Mouse (Mus musculus) midbrain, embryonic 16.5 days (tissue): ENCODE measurements around the gene Olfr195. TPM values are rescaled to one million over a fixed set of nuclear protein-coding genes. Genes with fewer than 3 reads are reported as not detected.
"Not testable (repeated sequence)": the region's sequence is repeated elsewhere in the genome, so short reads cannot be mapped to it uniquely, and the experiment has no call there.

Source experiments
- ATAC-seq: fragments of 200-750 bp; cut with Nextera tagmentation; 2 replicates; pipeline ENCODE4 v1.8.0; 2017; ENCODE audit warnings: moderate TSS enrichment
- H3K27ac ChIP-seq: fragments of 300-500 bp; sonication (generic); 2 replicates; pipeline ENCODE4 v1.5.1; 2014; ENCODE audit warnings: mild to moderate bottlenecking, low read length, mixed read lengths
- H3K27me3 ChIP-seq: fragments of 300-500 bp; sonication (generic); 2 replicates; pipeline ENCODE4 v1.6.1; 2014; ENCODE audit warnings: low read depth, low read length, mixed read lengths; ENCODE audit not compliant: control insufficient read depth, insufficient read depth
- H3K36me3 ChIP-seq: fragments of 300-500 bp; sonication (generic); 2 replicates; pipeline ENCODE4 v1.6.1; 2014; ENCODE audit warnings: mild to moderate bottlenecking, low read length, moderate library complexity, mixed read lengths; ENCODE audit not compliant: control insufficient read depth, insufficient read depth
- H3K4me1 ChIP-seq: fragments of 300-500 bp; sonication (generic); 2 replicates; pipeline ENCODE4 v1.6.1; 2014; ENCODE audit warnings: mild to moderate bottlenecking, low read length, mixed read lengths; ENCODE audit not compliant: control insufficient read depth, insufficient read depth
- H3K4me2 ChIP-seq: fragments of 300-500 bp; sonication (generic); 2 replicates; pipeline ENCODE4 v1.6.1; 2014; ENCODE audit warnings: mild to moderate bottlenecking, low read length, mixed read lengths
- H3K4me3 ChIP-seq: fragments of 300-500 bp; sonication (generic); 2 replicates; pipeline ENCODE4 v1.5.1; 2014; ENCODE audit warnings: low read depth, mild to moderate bottlenecking, low read length, moderate library complexity, mixed read lengths
- H3K9ac ChIP-seq: fragments of 300-500 bp; sonication (generic); 2 replicates; pipeline ENCODE4 v1.6.1; 2014; ENCODE audit warnings: low read depth, low read length, mixed read lengths
- H3K9me3 ChIP-seq: fragments of 300-500 bp; sonication (generic); replicated peaks from 2 replicates; pipeline ENCODE4 v1.6.1; 2014; ENCODE audit warnings: mild to moderate bottlenecking, low read length, mixed read lengths; ENCODE audit not compliant: control insufficient read depth, poor library complexity, severe bottlenecking
- WGBS: fragments of 180-500 bp; shearing (Covaris S2); extraction: QIAGEN DNeasy Blood & Tissue Kit; methylation state at CpG from one replicate; pipeline ENCODE4 v1.1.7; 2014; 5-methylcytosine and 5-hydroxymethylcytosine counted together
- polyA plus RNA-seq: library from polyadenylated mRNA; unstranded; fragments of >200 nt; fragmentation: Nextera tagmentation; extraction: Ambion mirVana; gene quantifications from 2 replicates; pipeline ENCODE4 v1.2.1, GENCODE M21; 2015

Olfr195 gene
- not detected in 2 replicates for polyA plus RNA-seq

DNA sequence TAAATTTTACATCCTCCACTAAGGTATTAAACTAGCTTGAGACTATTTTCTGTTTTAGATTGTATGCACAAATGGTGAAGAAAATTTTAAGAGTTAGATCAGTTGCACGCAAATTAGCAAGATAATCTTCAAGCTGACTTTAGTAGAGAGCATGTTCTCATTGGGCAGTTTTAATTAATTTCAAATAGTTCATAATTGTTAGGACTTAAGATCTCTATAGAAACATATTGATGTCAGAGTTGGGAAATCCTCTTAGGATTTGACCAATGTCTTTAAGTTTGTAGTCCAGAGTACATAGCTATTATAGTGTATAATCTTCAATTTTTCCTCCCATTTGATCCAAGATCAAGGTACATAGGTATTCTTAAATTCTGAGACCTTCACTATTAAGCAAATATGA, at the start of gene Olfr195:
Gene Olfr195 (plus strand): TSS at position 301 of the 400 bp plus-strand sequence.
- Histone ChIP-seq H3K27me3 (no peaks in the 10 kb centered on the region), H3K4me2 (no peak within 1 kb of the TSS), H3K9ac (no peak within 1 kb of the TSS), H3K4me1 (no peaks in the 10 kb centered on the region), H3K9me3 (no peaks in the 10 kb centered on the region), H3K36me3 (no peaks in the 10 kb centered on the region), H3K27ac (no peak within 1 kb of the TSS), H3K4me3 (no peak within 1 kb of the TSS)
- WGBS, result 89% methylated on average over 1 of the region's 1 CpGs
- no peak for ATAC-seq

GRCm38 (mm10) chr16:59105312-59105711, 41.5 kb upstream of the Olfr195 start:
- Histone ChIP-seq H3K9me3 (no peaks in the 10 kb centered on the region), H3K27ac (no peak overlapping the region), H3K4me2 (no peak overlapping the region), H3K4me3 (no peak overlapping the region), H3K9ac (no peak overlapping the region), H3K4me1 (no peaks in the 10 kb centered on the region), H3K36me3 (no peaks in the 10 kb centered on the region), H3K27me3 (no peaks in the 10 kb centered on the region)
- ATAC-seq, result no peak
- WGBS, result 87% methylated on average over 2 of the region's 2 CpGs

DNA sequence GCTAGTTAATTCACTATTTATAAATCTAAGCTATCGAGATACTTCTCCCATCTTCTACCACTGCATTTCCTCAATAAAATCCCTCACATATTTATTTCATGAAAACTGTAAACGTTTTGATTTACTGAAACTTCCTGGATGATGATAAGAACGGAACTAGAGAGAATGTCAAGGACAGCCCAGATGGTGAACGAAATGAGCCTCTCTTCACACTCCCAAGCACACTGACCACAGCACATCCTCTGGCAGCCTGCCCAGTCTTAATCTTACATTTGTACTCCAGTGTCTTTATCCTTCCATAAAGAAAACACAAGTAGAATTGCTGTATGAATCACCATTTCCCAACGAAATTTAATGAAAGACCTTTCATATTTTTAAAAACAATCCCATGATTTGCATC, 38.3 kb upstream of the Olfr195 start:
- ATAC-seq, result not testable (repeated sequence)

DNA sequence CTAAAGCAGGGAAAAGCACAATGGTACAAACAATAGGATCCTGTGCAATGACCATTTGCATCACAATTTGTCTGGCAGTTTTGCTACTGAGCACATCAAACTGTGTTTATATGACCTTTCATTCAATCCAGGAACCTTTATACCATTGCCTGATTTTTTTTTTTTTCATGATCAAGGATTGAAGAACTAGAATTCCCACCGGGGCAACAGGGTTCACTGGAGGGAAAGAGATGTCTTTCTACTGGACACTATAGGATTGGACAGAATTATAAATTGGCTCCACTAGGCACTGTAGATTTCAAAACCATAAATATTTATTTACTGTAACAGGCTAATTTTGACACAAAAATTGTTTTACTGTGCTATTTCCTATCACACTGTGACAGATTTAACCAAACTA, 35.1 kb upstream of the Olfr195 start, which contains the start of gene Olfr193:
Gene Olfr193 (minus strand): TSS at position 101 of the 400 bp plus-strand sequence.
- no peak for ATAC-seq
- Histone ChIP-seq H3K36me3 (no peaks in the 10 kb centered on the region), H3K9ac (no peak within 1 kb of the TSS), H3K27ac (no peak within 1 kb of the TSS), H3K4me2 (no peak within 1 kb of the TSS), H3K4me1 (no peaks in the 10 kb centered on the region), H3K4me3 (no peak within 1 kb of the TSS), H3K27me3 (no peaks in the 10 kb centered on the region), H3K9me3 (no peaks in the 10 kb centered on the region)
- WGBS, result 72% methylated on average over 1 of the region's 1 CpGs

More for the DNA sequence above, 38.3 kb upstream of the Olfr195 start:
- not testable (repeated sequence) for H3K27me3 ChIP-seq, H3K9ac ChIP-seq, H3K4me3 ChIP-seq, H3K27ac ChIP-seq, H3K36me3 ChIP-seq, H3K9me3 ChIP-seq, H3K4me1 ChIP-seq, H3K4me2 ChIP-seq
- WGBS, result 75% methylated on average over 5 of the region's 5 CpGs

DNA sequence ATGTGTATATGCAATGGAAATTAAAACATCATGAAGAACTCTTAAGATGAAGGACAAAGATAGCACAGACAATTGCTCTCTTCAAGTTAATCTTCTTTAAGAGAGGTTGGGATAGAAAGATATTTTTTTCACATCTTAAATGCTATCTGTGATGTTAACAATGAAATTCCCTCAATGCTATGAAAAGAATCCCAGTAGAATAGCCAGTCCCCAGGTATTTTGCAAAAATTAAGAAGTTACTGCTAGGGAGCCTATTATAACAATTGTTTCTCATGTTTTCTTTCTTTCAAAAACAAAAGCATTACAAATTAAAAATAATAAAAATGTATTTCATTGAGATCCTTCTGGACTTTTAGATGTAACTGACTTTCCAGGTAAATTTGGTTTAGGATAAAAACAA, 25.9 kb upstream of the Olfr195 start, which contains the start of gene Olfr194:
Gene Olfr194 (minus strand): TSS at position 101 of the 400 bp plus-strand sequence.
- Histone ChIP-seq H3K4me3 (no peak within 1 kb of the TSS), H3K27me3 (no peaks in the 10 kb centered on the region), H3K4me1 (no peaks in the 10 kb centered on the region), H3K36me3 (no peaks in the 10 kb centered on the region), H3K9ac (no peak within 1 kb of the TSS), H3K9me3 (no peaks in the 10 kb centered on the region; the same call in 1 of the 2 replicates), H3K4me2 (no peak within 1 kb of the TSS), H3K27ac (no peak within 1 kb of the TSS)
- no peak for ATAC-seq

DNA sequence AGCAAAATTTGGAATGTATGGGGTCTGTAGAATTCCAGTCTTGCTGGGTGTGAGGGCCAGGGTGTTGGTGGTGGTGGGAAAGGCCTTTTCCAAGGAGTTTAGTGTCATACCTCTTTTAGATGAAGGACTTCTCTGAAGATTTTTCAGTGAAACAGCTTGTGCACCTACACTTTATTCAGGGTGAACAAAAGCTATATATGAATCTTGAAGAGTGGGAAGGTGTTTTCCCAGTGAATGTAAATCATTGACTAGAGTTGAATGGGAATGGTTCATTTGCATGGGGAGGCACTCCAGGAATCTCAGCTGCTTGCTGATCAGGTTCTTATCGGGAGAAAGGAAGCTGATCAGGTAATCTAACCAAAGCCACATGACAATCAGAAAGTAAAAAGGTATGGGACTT, 16.1 kb upstream of the Olfr195 start:
- ATAC-seq, result no peak
- 91% methylated on average over 1 of the region's 1 CpGs for WGBS

DNA sequence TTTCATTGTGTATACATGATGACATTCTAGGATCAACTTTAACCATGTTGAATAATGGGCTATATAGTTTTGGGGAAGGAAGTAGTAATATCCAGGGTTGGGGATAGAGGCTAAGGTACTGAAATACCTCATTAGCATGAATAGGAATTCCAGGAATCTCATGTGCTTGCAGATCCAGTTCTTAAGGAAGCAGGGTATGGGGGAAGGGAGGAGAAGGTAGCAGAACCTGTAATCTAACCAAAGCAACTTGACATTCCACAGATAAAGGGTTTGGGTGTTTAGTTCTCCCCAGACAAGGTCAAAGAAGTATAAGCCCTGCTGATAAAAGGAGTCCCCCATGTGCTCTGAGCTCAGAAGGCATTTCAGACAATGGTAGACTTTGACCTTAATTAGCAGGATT, 5.7 kb upstream of the Olfr195 start:
- no peak for ATAC-seq
- H3K36me3 ChIP-seq, result no peaks in the 10 kb centered on the region
- no peaks in the 10 kb centered on the region for H3K27me3 ChIP-seq
- H3K4me2 ChIP-seq, result no peak overlapping the region
- no peak overlapping the region for H3K4me3 ChIP-seq
- no peak overlapping the region for H3K27ac ChIP-seq
- no peak overlapping the region for H3K9ac ChIP-seq
- H3K9me3 ChIP-seq, result no peaks in the 10 kb centered on the region
- no peaks in the 10 kb centered on the region for H3K4me1 ChIP-seq

More for the DNA sequence above, 16.1 kb upstream of the Olfr195 start:
- no peaks in the 10 kb centered on the region for H3K4me1 ChIP-seq
- H3K36me3 ChIP-seq, result no peaks in the 10 kb centered on the region
- H3K9ac ChIP-seq, result no peak overlapping the region
- H3K4me2 ChIP-seq, result no peak overlapping the region
- no peak overlapping the region for H3K27ac ChIP-seq
- H3K9me3 ChIP-seq, result no peaks in the 10 kb centered on the region
- no peak overlapping the region for H3K4me3 ChIP-seq
- no peaks in the 10 kb centered on the region for H3K27me3 ChIP-seq

GRCm38 (mm10) chr16:59151996-59152395, 5.2 kb downstream of the Olfr195 start:
- no peaks in the 10 kb centered on the region for H3K36me3 ChIP-seq
- no peaks in the 10 kb centered on the region for H3K27me3 ChIP-seq
- H3K9ac ChIP-seq, result no peak overlapping the region
- 86% methylated on average over 2 of the region's 2 CpGs for WGBS
- no peaks in the 10 kb centered on the region for H3K9me3 ChIP-seq
- H3K27ac ChIP-seq, result no peak overlapping the region
- H3K4me2 ChIP-seq, result no peak overlapping the region
- no peaks in the 10 kb centered on the region for H3K4me1 ChIP-seq
- no peak for ATAC-seq
- H3K4me3 ChIP-seq, result no peak overlapping the region

- Histone ChIP-seq H3K27me3 (no peaks in the 10 kb centered on the region), H3K36me3 (no peaks in the 10 kb centered on the region), H3K9ac (no peak within 1 kb of the TSS), H3K4me1 (no peaks in the 10 kb centered on the region), H3K4me2 (no peak within 1 kb of the TSS), H3K4me3 (no peak within 1 kb of the TSS), H3K27ac (no peak within 1 kb of the TSS), H3K9me3 (no peaks in the 10 kb centered on the region)
- WGBS, result 72% methylated on average over 3 of the region's 3 CpGs
- ATAC-seq, result no peak
Observed at GRCm38 (mm10) chr16:59170354-59170753, 23.5 kb downstream of the Olfr195 start, which contains the start of gene Olfr196. Gene Olfr196, minus strand, starts transcription at chr16:59170454.
